Mouse (Mus musculus): ENCODE measurements at regions not wholly inside any gene's neighbourhood (a gene's known extent, or its start where the extent isn't known, plus 50 kb on each side); places are given as distances from the start of the nearest gene placed in this dataset.
A peak's percentile ranks its signal among the peaks of the same experiment; 100 is the strongest.

- TF ChIP-seq GATA1 (IDR thresholded peaks at IDR 0.05; ENCODE audit: low read depth, low read length), result no peak
- TF ChIP-seq MEF2A (IDR thresholded peaks at IDR 0.05; ENCODE audit: extremely low read depth, insufficient replicate concordance, low read depth, low read length, poor library complexity, severe bottlenecking), result no peak
- no peak for TF ChIP-seq ZMIZ1 (IDR thresholded peaks at IDR 0.05; ENCODE audit: low read depth, low read length)
- no peak for TF ChIP-seq NELFE (IDR thresholded peaks at IDR 0.05; ENCODE audit: low read depth, low read length)
- TF ChIP-seq TCF12 (IDR thresholded peaks at IDR 0.05; ENCODE audit: low read depth, low read length), result no peak
- no peak for TF ChIP-seq E2F4 (IDR thresholded peaks at IDR 0.05; ENCODE audit: borderline replicate concordance, low read depth, low read length)
- no peak for TF ChIP-seq MAX (IDR thresholded peaks at IDR 0.05; ENCODE audit: low read length)
- TF ChIP-seq ELF1 (IDR thresholded peaks at IDR 0.05; ENCODE audit: low read depth, low read length), result peak; percentile 8; the same call in 1 of the 2 replicates
- TF ChIP-seq MYC (IDR thresholded peaks at IDR 0.05; ENCODE audit: low read depth, low read length), result no peak
- no peak for TF ChIP-seq CHD1 (IDR thresholded peaks at IDR 0.05; ENCODE audit: low read depth, low read length)
Measured at GRCm38 (mm10) chr4:106225184-106225862, 90.7 kb upstream of the Usp24 start (continued).

GRCm38 (mm10) chr4:106227428-106227827, 88.6 kb upstream of the Usp24 start:
- Histone ChIP-seq H3K4me1 (ENCODE audit: control insufficient read depth in 1 of 2, insufficient read depth in 2 of 2, low read length in 2 of 2) (peaks cover 5 to 9% of the 10 kb centered on the region in 2 experiments; a peak in 3 of 4 replicates), H3K36me3 (ENCODE audit: control insufficient read depth in 1 of 2, insufficient read depth in 2 of 2, low read length in 2 of 2) (peaks cover 0 to 8% of the 10 kb centered on the region in 2 experiments; a peak in 2 of 4 replicates), H3K9ac (ENCODE audit: control insufficient read depth, low read depth, low read length, poor library complexity, severe bottlenecking) (no peak overlapping the region), H3K4me3 (ENCODE audit: control insufficient read depth in 1 of 2, insufficient read depth in 1 of 2, low read depth in 2 of 2, low read length in 2 of 2) (no peak overlapping the region), H3K27me3 (ENCODE audit: control insufficient read depth in 1 of 2, insufficient read depth in 2 of 2, low read length in 2 of 2) (peaks cover 0 to 4% of the 10 kb centered on the region in 2 experiments; a peak in 3 of 4 replicates), H3K27ac (ENCODE audit: control insufficient read depth, low read depth, low read length) (no peak overlapping the region), H3K9me3 (replicated peaks; ENCODE audit: insufficient read depth, low read length) (no peaks in the 10 kb centered on the region), H3K79me2 (ENCODE audit: control insufficient read depth, insufficient read depth, low read length, poor library complexity) (no peaks in the 10 kb centered on the region)
- DNase-seq (ENCODE audit: low read depth, low spot score), result no peak
- TF ChIP-seq CTCF (IDR thresholded peaks at IDR 0.05 in 2 of 3, conservative IDR thresholded peaks at IDR 0.05 in 1 of 3; ENCODE audit: control insufficient read depth in 1 of 3, insufficient read depth in 1 of 3, low read depth in 2 of 3, low read length in 3 of 3, poor library complexity in 1 of 3, severe bottlenecking in 1 of 3) (peak in 2 of 3 experiments; percentile 30 to 31; a peak in 4 of 6 replicates), EP300 (IDR thresholded peaks at IDR 0.05; ENCODE audit: low read depth in 1 of 2, low read length in 2 of 2) (no peak), RAD21 (IDR thresholded peaks at IDR 0.05; ENCODE audit: low read depth, low read length) (peak; percentile 49), SMC3 (IDR thresholded peaks at IDR 0.05; ENCODE audit: low read depth, low read length) (peak; percentile 10; the same call in 1 of the 2 replicates)

- Histone ChIP-seq H3K9me3 (replicated peaks; ENCODE audit: insufficient read depth, low read length) (no peaks in the 10 kb centered on the region), H3K36me3 (ENCODE audit: control insufficient read depth in 1 of 2, insufficient read depth in 2 of 2, low read length in 2 of 2) (peaks cover 0 to 12% of the 10 kb centered on the region in 2 experiments; a peak in 2 of 4 replicates), H3K27me3 (ENCODE audit: control insufficient read depth in 1 of 2, insufficient read depth in 2 of 2, low read length in 2 of 2) (no peaks in the 10 kb centered on the region; a peak in 1 of 4 replicates), H3K9ac (ENCODE audit: control insufficient read depth, low read depth, low read length, poor library complexity, severe bottlenecking) (no peak overlapping the region), H3K4me1 (ENCODE audit: control insufficient read depth in 1 of 2, insufficient read depth in 2 of 2, low read length in 2 of 2) (peaks cover 5 to 18% of the 10 kb centered on the region in 2 experiments; a peak in 3 of 4 replicates), H3K27ac (ENCODE audit: control insufficient read depth, low read depth, low read length) (no peak overlapping the region), H3K79me2 (ENCODE audit: control insufficient read depth, insufficient read depth, low read length, poor library complexity) (no peaks in the 10 kb centered on the region), H3K4me3 (ENCODE audit: control insufficient read depth in 1 of 2, insufficient read depth in 1 of 2, low read depth in 2 of 2, low read length in 2 of 2) (no peak overlapping the region)
- 0 out of 2 replicates have a peak, but pooled peaks have one; percentile 5 for TF ChIP-seq GATA1 (IDR thresholded peaks at IDR 0.05; ENCODE audit: low read depth, low read length)
- peak; percentile 95 for TF ChIP-seq RAD21 (IDR thresholded peaks at IDR 0.05; ENCODE audit: low read depth, low read length)
- TF ChIP-seq ZC3H11A (IDR thresholded peaks at IDR 0.05; ENCODE audit: low read depth, low read length), result peak; percentile 83
- TF ChIP-seq MEF2A (IDR thresholded peaks at IDR 0.05; ENCODE audit: extremely low read depth, insufficient replicate concordance, low read depth, low read length, poor library complexity, severe bottlenecking), result no peak
- TF ChIP-seq USF1 (IDR thresholded peaks at IDR 0.05; ENCODE audit: low read depth, low read length), result no peak
- TF ChIP-seq CTCF (IDR thresholded peaks at IDR 0.05 in 2 of 3, conservative IDR thresholded peaks at IDR 0.05 in 1 of 3; ENCODE audit: control insufficient read depth in 1 of 3, insufficient read depth in 1 of 3, low read depth in 2 of 3, low read length in 3 of 3, poor library complexity in 1 of 3, severe bottlenecking in 1 of 3), result peak; percentile 82 to 94 (median 89)
- peak; percentile 94 for TF ChIP-seq SMC3 (IDR thresholded peaks at IDR 0.05; ENCODE audit: low read depth, low read length)
- no peak for TF ChIP-seq GABPA (IDR thresholded peaks at IDR 0.05; ENCODE audit: low read depth, low read length)
- DNase-seq (ENCODE audit: low read depth, low spot score), result peak; percentile 84
Measured at GRCm38 (mm10) chr4:106228534-106228933, 87.5 kb upstream of the Usp24 start.
